Mouse (Mus musculus): ENCODE data around the gene Gm10665. TPM values are rescaled to one million over a fixed set of nuclear protein-coding genes. Genes with fewer than 3 reads are reported as not detected.
"Not testable (repeated sequence)": the region's sequence is repeated elsewhere in the genome, so short reads cannot be mapped to it uniquely, and the experiment has no call there.

Gm10665 gene
- not detected in 2 replicates for total RNA-seq (2012; rRNA removed)
- polyA plus RNA-seq (2012; ENCODE audit: insufficient read depth in 1 of 2, insufficient read length in 2 of 2, low read depth in 1 of 2, low replicate concordance in 2 of 2, missing spikeins in 1 of 2): not detected

GRCm38 (mm10) chr7:22463975-22464374, at the start of gene Gm10665:
Gm10665 (minus strand) TSS chr7:22464075.
- H3K9ac ChIP-seq (ENCODE audit: control insufficient read depth, low read depth, low read length, poor library complexity, severe bottlenecking); H3K79me2 ChIP-seq (ENCODE audit: control insufficient read depth, insufficient read depth, low read length, poor library complexity); H3K9me3 ChIP-seq (replicated peaks; ENCODE audit: insufficient read depth, low read length); H3K4me3 ChIP-seq (ENCODE audit: control insufficient read depth in 1 of 2, insufficient read depth in 1 of 2, low read depth in 2 of 2, low read length in 2 of 2); H3K36me3 ChIP-seq (ENCODE audit: control insufficient read depth in 1 of 2, insufficient read depth in 2 of 2, low read length in 2 of 2); H3K4me1 ChIP-seq (ENCODE audit: control insufficient read depth in 1 of 2, insufficient read depth in 2 of 2, low read length in 2 of 2); H3K27me3 ChIP-seq (ENCODE audit: control insufficient read depth in 1 of 2, insufficient read depth in 2 of 2, low read length in 2 of 2); DNase-seq (ENCODE audit: low read depth, low spot score); H3K27ac ChIP-seq (ENCODE audit: control insufficient read depth, low read depth, low read length): not testable (repeated sequence)

GRCm38 (mm10) chr7:22499578-22499977, 35.7 kb upstream of the Gm10665 start, which contains the start of gene Vmn1r151:
Vmn1r151 (minus strand) TSS chr7:22499678.
- not testable (repeated sequence) for H3K27me3 ChIP-seq (ENCODE audit: control insufficient read depth in 1 of 2, insufficient read depth in 2 of 2, low read length in 2 of 2); H3K4me3 ChIP-seq (ENCODE audit: control insufficient read depth in 1 of 2, insufficient read depth in 1 of 2, low read depth in 2 of 2, low read length in 2 of 2); DNase-seq (ENCODE audit: low read depth, low spot score); H3K9me3 ChIP-seq (replicated peaks; ENCODE audit: insufficient read depth, low read length); H3K79me2 ChIP-seq (ENCODE audit: control insufficient read depth, insufficient read depth, low read length, poor library complexity); H3K27ac ChIP-seq (ENCODE audit: control insufficient read depth, low read depth, low read length); H3K4me1 ChIP-seq (ENCODE audit: control insufficient read depth in 1 of 2, insufficient read depth in 2 of 2, low read length in 2 of 2); H3K9ac ChIP-seq (ENCODE audit: control insufficient read depth, low read depth, low read length, poor library complexity, severe bottlenecking); H3K36me3 ChIP-seq (ENCODE audit: control insufficient read depth in 1 of 2, insufficient read depth in 2 of 2, low read length in 2 of 2)

DNA sequence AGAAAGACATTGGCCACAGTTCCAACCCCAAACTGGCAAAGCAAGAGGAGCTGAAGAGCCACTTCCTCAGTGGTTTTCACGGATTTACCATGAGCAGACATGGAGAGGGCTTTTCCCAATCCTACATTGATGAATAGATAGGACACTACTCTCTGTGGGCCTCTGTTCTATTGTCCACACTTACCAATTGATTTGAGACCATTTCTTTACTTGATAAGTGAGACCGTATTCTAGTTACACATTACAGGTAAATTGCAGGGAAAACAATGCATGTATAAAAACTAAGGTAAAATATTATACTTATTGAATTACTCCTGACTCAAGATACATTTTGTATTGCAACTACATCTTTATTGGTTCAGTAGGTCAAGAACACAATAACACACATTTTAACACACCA, 25.7 kb downstream of the Gm10665 start, which contains the start of gene Vmn1r149:
Gene Vmn1r149, minus strand, starts transcription at position 101 of the 400 bp plus-strand sequence.
- not testable (repeated sequence) for DNase-seq (ENCODE audit: low read depth, low spot score); H3K79me2 ChIP-seq (ENCODE audit: control insufficient read depth, insufficient read depth, low read length, poor library complexity); H3K4me3 ChIP-seq (ENCODE audit: control insufficient read depth in 1 of 2, insufficient read depth in 1 of 2, low read depth in 2 of 2, low read length in 2 of 2); H3K9ac ChIP-seq (ENCODE audit: control insufficient read depth, low read depth, low read length, poor library complexity, severe bottlenecking); H3K27me3 ChIP-seq (ENCODE audit: control insufficient read depth in 1 of 2, insufficient read depth in 2 of 2, low read length in 2 of 2); H3K27ac ChIP-seq (ENCODE audit: control insufficient read depth, low read depth, low read length); H3K9me3 ChIP-seq (replicated peaks; ENCODE audit: insufficient read depth, low read length); H3K4me1 ChIP-seq (ENCODE audit: control insufficient read depth in 1 of 2, insufficient read depth in 2 of 2, low read length in 2 of 2); H3K36me3 ChIP-seq (ENCODE audit: control insufficient read depth in 1 of 2, insufficient read depth in 2 of 2, low read length in 2 of 2)

- H3K4me3 ChIP-seq (ENCODE audit: control insufficient read depth in 1 of 2, insufficient read depth in 1 of 2, low read depth in 2 of 2, low read length in 2 of 2); DNase-seq (ENCODE audit: low read depth, low spot score); H3K9me3 ChIP-seq (replicated peaks; ENCODE audit: insufficient read depth, low read length); H3K4me1 ChIP-seq (ENCODE audit: control insufficient read depth in 1 of 2, insufficient read depth in 2 of 2, low read length in 2 of 2); H3K27ac ChIP-seq (ENCODE audit: control insufficient read depth, low read depth, low read length); H3K9ac ChIP-seq (ENCODE audit: control insufficient read depth, low read depth, low read length, poor library complexity, severe bottlenecking); H3K27me3 ChIP-seq (ENCODE audit: control insufficient read depth in 1 of 2, insufficient read depth in 2 of 2, low read length in 2 of 2); H3K36me3 ChIP-seq (ENCODE audit: control insufficient read depth in 1 of 2, insufficient read depth in 2 of 2, low read length in 2 of 2); H3K79me2 ChIP-seq (ENCODE audit: control insufficient read depth, insufficient read depth, low read length, poor library complexity): not testable (repeated sequence)
Observed at GRCm38 (mm10) chr7:22413283-22413682, 50.6 kb downstream of the Gm10665 start, which contains the start of gene Vmn1r148. Vmn1r148 (plus strand) TSS chr7:22413583.

Other genes starting within 250 kb of the Gm10665 start
- not detected in 2 replicates for gene Gm8453, start 234.6 kb downstream of the Gm10665 start, total RNA-seq (2012; rRNA removed)
- not detected for gene Gm8453, start 234.6 kb downstream of the Gm10665 start, polyA plus RNA-seq (2012; ENCODE audit: insufficient read depth in 1 of 2, insufficient read length in 2 of 2, low read depth in 1 of 2, low replicate concordance in 2 of 2, missing spikeins in 1 of 2)
- gene Gm4187, start 134.4 kb downstream of the Gm10665 start, total RNA-seq (2012; rRNA removed): not detected in 2 replicates
- not detected for gene Gm4187, start 134.4 kb downstream of the Gm10665 start, polyA plus RNA-seq (2012; ENCODE audit: insufficient read depth in 1 of 2, insufficient read length in 2 of 2, low read depth in 1 of 2, low replicate concordance in 2 of 2, missing spikeins in 1 of 2)
- not detected in 2 replicates for gene Gm8660, start 93.0 kb downstream of the Gm10665 start, total RNA-seq (2012; rRNA removed)
- gene Gm8660, start 93.0 kb downstream of the Gm10665 start, polyA plus RNA-seq (2012; ENCODE audit: insufficient read depth in 1 of 2, insufficient read length in 2 of 2, low read depth in 1 of 2, low replicate concordance in 2 of 2, missing spikeins in 1 of 2): not detected
- not detected in 2 replicates for gene Vmn1r148, start 50.5 kb downstream of the Gm10665 start, total RNA-seq (2012; rRNA removed)
- not detected for gene Vmn1r148, start 50.5 kb downstream of the Gm10665 start, polyA plus RNA-seq (2012; ENCODE audit: insufficient read depth in 1 of 2, insufficient read length in 2 of 2, low read depth in 1 of 2, low replicate concordance in 2 of 2, missing spikeins in 1 of 2)
- not detected in 2 replicates for gene Vmn1r149, start 25.8 kb downstream of the Gm10665 start, total RNA-seq (2012; rRNA removed)
- not detected for gene Vmn1r149, start 25.8 kb downstream of the Gm10665 start, polyA plus RNA-seq (2012; ENCODE audit: insufficient read depth in 1 of 2, insufficient read length in 2 of 2, low read depth in 1 of 2, low replicate concordance in 2 of 2, missing spikeins in 1 of 2)
- gene Vmn1r151, start 35.6 kb upstream of the Gm10665 start, total RNA-seq (2012; rRNA removed): not detected in 2 replicates
- not detected for gene Vmn1r151, start 35.6 kb upstream of the Gm10665 start, polyA plus RNA-seq (2012; ENCODE audit: insufficient read depth in 1 of 2, insufficient read length in 2 of 2, low read depth in 1 of 2, low replicate concordance in 2 of 2, missing spikeins in 1 of 2)
- gene Vmn1r152, start 58.9 kb upstream of the Gm10665 start, total RNA-seq (2012; rRNA removed): not detected in 2 replicates
- gene Vmn1r152, start 58.9 kb upstream of the Gm10665 start, polyA plus RNA-seq (2012; ENCODE audit: insufficient read depth in 1 of 2, insufficient read length in 2 of 2, low read depth in 1 of 2, low replicate concordance in 2 of 2, missing spikeins in 1 of 2): not detected
- gene Gm8677, start 70.8 kb upstream of the Gm10665 start, total RNA-seq (2012; rRNA removed): not detected in 2 replicates
- gene Gm8677, start 70.8 kb upstream of the Gm10665 start, polyA plus RNA-seq (2012; ENCODE audit: insufficient read depth in 1 of 2, insufficient read length in 2 of 2, low read depth in 1 of 2, low replicate concordance in 2 of 2, missing spikeins in 1 of 2): not detected
- not detected in 2 replicates for gene Gm4201, start 101.3 kb upstream of the Gm10665 start, total RNA-seq (2012; rRNA removed)
- not detected for gene Gm4201, start 101.3 kb upstream of the Gm10665 start, polyA plus RNA-seq (2012; ENCODE audit: insufficient read depth in 1 of 2, insufficient read length in 2 of 2, low read depth in 1 of 2, low replicate concordance in 2 of 2, missing spikeins in 1 of 2)
- gene Gm4565, start 124.1 kb upstream of the Gm10665 start, total RNA-seq (2012; rRNA removed): not detected in 2 replicates
- not detected for gene Gm4565, start 124.1 kb upstream of the Gm10665 start, polyA plus RNA-seq (2012; ENCODE audit: insufficient read depth in 1 of 2, insufficient read length in 2 of 2, low read depth in 1 of 2, low replicate concordance in 2 of 2, missing spikeins in 1 of 2)
- not detected in 2 replicates for gene Vmn1r155, start 193.9 kb upstream of the Gm10665 start, total RNA-seq (2012; rRNA removed)
- gene Vmn1r155, start 193.9 kb upstream of the Gm10665 start, polyA plus RNA-seq (2012; ENCODE audit: insufficient read depth in 1 of 2, insufficient read length in 2 of 2, low read depth in 1 of 2, low replicate concordance in 2 of 2, missing spikeins in 1 of 2): not detected
- not detected in 2 replicates for gene Gm8693, start 228.2 kb upstream of the Gm10665 start, total RNA-seq (2012; rRNA removed)
- not detected for gene Gm8693, start 228.2 kb upstream of the Gm10665 start, polyA plus RNA-seq (2012; ENCODE audit: insufficient read depth in 1 of 2, insufficient read length in 2 of 2, low read depth in 1 of 2, low replicate concordance in 2 of 2, missing spikeins in 1 of 2)